Mouse (Mus musculus): ENCODE measurements at regions not wholly inside any gene's neighbourhood (a gene's known extent, or its start where the extent isn't known, plus 50 kb on each side); places are given as distances from the start of the nearest gene placed in this dataset.

GRCm38 (mm10) chr19:36681056-36681455, 55.4 kb downstream of the Ppp1r3c start:
- ATAC-seq (ENCODE audit: insufficient number of reproducible peaks, low FRiP score, low TSS enrichment) = no peak

GRCm38 (mm10) chr19:36680322-36680721, 56.1 kb downstream of the Ppp1r3c start:
- ATAC-seq (ENCODE audit: insufficient number of reproducible peaks, low FRiP score, low TSS enrichment) = no peak

GRCm38 (mm10) chr19:36679028-36679820, 57.2 kb downstream of the Ppp1r3c start:
- no peak; the same call in 1 of the 2 replicates for ATAC-seq (ENCODE audit: insufficient number of reproducible peaks, low FRiP score, low TSS enrichment)

GRCm38 (mm10) chr19:36678382-36679027, 57.9 kb downstream of the Ppp1r3c start:
- ATAC-seq (ENCODE audit: insufficient number of reproducible peaks, low FRiP score, low TSS enrichment) = no peak

- peak; percentile 56 for ATAC-seq (ENCODE audit: insufficient number of reproducible peaks, low FRiP score, low TSS enrichment)
These were observed 59.1 kb downstream of the Ppp1r3c start for GRCm38 (mm10) chr19:36677101-36678081.

- no peak for ATAC-seq (ENCODE audit: insufficient number of reproducible peaks, low FRiP score, low TSS enrichment)
These were observed 61.5 kb downstream of the Ppp1r3c start for GRCm38 (mm10) chr19:36674946-36675345.

GRCm38 (mm10) chr19:36670813-36671212, 65.6 kb downstream of the Ppp1r3c start:
- no peak for ATAC-seq (ENCODE audit: insufficient number of reproducible peaks, low FRiP score, low TSS enrichment)
